Mouse (Mus musculus): ENCODE measurements at regions not wholly inside any gene's neighbourhood (a gene's known extent, or its start where the extent isn't known, plus 50 kb on each side); places are given as distances from the start of the nearest gene placed in this dataset.

DNA sequence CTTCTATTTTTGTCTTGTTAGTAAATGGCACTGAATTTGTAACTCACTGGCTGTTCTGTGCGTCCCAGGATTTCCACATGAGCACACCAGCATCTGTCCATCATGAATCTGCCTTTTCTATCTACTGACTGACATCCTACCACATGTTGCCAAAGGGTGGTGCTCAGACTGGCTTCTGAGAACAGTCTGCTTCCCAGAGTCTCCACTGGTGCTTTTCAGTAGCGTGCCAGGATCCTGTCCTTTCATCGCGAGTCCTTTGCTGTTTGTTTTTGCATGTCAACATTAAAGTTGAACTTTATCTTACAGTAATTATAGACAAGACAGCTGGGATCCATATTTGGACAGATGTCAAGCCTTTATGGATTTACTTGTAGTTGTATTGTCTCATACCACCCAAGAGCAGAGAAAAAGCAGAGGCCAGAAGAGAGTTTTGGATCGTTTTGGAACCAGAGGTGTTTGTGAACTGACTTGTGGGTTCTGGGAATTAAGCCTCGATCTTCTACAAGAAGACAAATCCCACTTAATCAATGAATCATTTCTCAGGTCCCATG, 314.0 kb upstream of the Agtr1b start:
- DNase-seq (ENCODE audit: low spot score): no peak

GRCm38 (mm10) chr3:20661883-20662282, 294.9 kb upstream of the Agtr1b start:
- no peak for DNase-seq (ENCODE audit: low spot score)

GRCm38 (mm10) chr3:20655345-20655744, 288.4 kb upstream of the Agtr1b start:
- peak; percentile 65 for DNase-seq (ENCODE audit: low spot score)
